In the genomic region with DNA sequence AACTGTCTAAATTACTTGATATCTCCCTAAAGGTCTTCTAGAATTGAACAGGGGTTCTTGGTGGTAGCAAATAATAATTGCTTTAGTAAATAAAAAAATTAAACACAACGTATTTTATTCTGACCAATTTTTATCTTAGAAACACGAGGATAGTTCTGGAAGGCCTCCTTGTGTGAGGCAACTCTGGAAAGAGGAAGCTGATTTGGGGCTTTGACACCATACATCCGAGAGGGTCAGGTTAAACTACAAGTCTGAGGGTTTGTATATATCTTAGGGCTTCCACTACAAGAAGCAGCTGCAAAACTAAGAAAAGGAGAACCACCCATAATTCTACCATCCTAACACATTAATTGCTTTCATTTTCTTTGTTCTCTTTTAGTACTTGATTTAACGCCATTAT, we compare ENCODE assay signal across 14 mouse cellular contexts.
"Had no signal": no experiment of that assay in that cellular context is flagged by ENCODE, and none has a peak within 500 bp of the region (broad histone marks: within the 10 kb centered on the region; RNA-seq: fewer than 3 reads in every experiment).

No protein-coding gene starts in this region.

- H3K4me3 ChIP-seq: layer of hippocampus, adult 2 months; limb, embryonic 12.5 days; liver, embryonic 13.5 days; midbrain, embryonic 10.5 days; midbrain, embryonic 15.5 days; neural tube, embryonic 13.5 days had no signal

- H3K4me1 ChIP-seq: limb, embryonic 12.5 days; liver, embryonic 13.5 days; midbrain, embryonic 10.5 days had no signal

- H3K4me2 ChIP-seq: limb, embryonic 12.5 days; liver, embryonic 13.5 days; midbrain, embryonic 15.5 days; neural tube, embryonic 13.5 days had no signal

- H3K27ac ChIP-seq: layer of hippocampus, adult 2 months; limb, embryonic 12.5 days; liver, embryonic 13.5 days; midbrain, embryonic 10.5 days; midbrain, embryonic 15.5 days; neural tube, embryonic 13.5 days had no signal

- H3K9ac ChIP-seq: limb, embryonic 12.5 days; liver, embryonic 13.5 days; liver, postnatal 0 days; midbrain, embryonic 15.5 days; neural tube, embryonic 13.5 days had no signal

- H3K9me3 ChIP-seq: limb, embryonic 12.5 days; liver, embryonic 13.5 days; midbrain, embryonic 10.5 days; midbrain, embryonic 15.5 days; neural tube, embryonic 13.5 days had no signal

- H3K27me3 ChIP-seq: limb, embryonic 12.5 days; liver, embryonic 13.5 days; midbrain, embryonic 15.5 days; neural tube, embryonic 13.5 days had no signal

- H3K36me3 ChIP-seq: limb, embryonic 12.5 days; liver, embryonic 13.5 days; midbrain, embryonic 10.5 days; midbrain, embryonic 15.5 days; neural tube, embryonic 13.5 days had no signal

- ATAC-seq: liver, postnatal 0 days; midbrain, embryonic 15.5 days had no signal

- DNase-seq: kidney, adult 8-10 months; kidney, postnatal 4 days; liver; liver, embryonic 13.5 days; liver, postnatal 0 days; retina, postnatal 1 day; right cerebral cortex, postnatal 4 days; spleen, adult 18-20 months; thymus, postnatal 4 days had no signal
